19 mouse cellular contexts compared by ENCODE assay signal in genomic region chrX:17017823-17018222, GRCm38 (mm10).
A peak's percentile ranks its signal among the peaks of the same experiment; 100 is the strongest.
DNase-seq lines count a peak whose midpoint lies in the region; TF ChIP-seq lines count a peak whose summit lies in the region.
"Had no signal": no experiment of that assay in that cellular context is flagged by ENCODE, and none has a peak within 500 bp of the region (broad histone marks: within the 10 kb centered on the region; RNA-seq: fewer than 3 reads in every experiment).

No protein-coding gene starts in this region.

- H3K27ac ChIP-seq in CH12.LX (ENCODE audit: insufficient read depth, low read depth): no peak overlapping the region
- H3K27ac ChIP-seq in embryonic fibroblast, embryonic 13.5 days (ENCODE audit: insufficient read depth, low read length): 0 out of 2 replicates have a peak overlapping the region, but pooled peaks have one; percentile 18
- H3K27ac ChIP-seq: embryonic facial prominence, embryonic 12.5 days; hindbrain, embryonic 15.5 days; intestine, embryonic 15.5 days; liver, embryonic 14.5 days had no signal

- in situ Hi-C loops in CH12.LX (cut with MboI; ENCODE audit: low pct_ligation_motif_present, low pct_unique_long_range_greater_than_20kb, low sequenced_read_pairs): no loop called here

- no peak overlapping the region for H3K4me3 ChIP-seq in CH12.LX (replicated peaks in 1 of 3; ENCODE audit: low read depth in 2 of 3, low read length in 2 of 3, poor library complexity in 1 of 3)
- H3K4me3 ChIP-seq in embryonic fibroblast, embryonic 13.5 days (ENCODE audit: insufficient read depth, low read length): no peak overlapping the region
- H3K4me3 ChIP-seq: embryonic facial prominence, embryonic 12.5 days; hindbrain, embryonic 15.5 days; intestine, embryonic 15.5 days; megakaryocyte, embryonic 14.5 days had no signal

- no peak for TF ChIP-seq CTCF in CH12.LX (conservative IDR thresholded peaks at IDR 0.05 in 1 of 2, IDR thresholded peaks at IDR 0.05 in 1 of 2; ENCODE audit: low read depth in 2 of 2, low read length in 2 of 2)
- TF ChIP-seq CTCF in embryonic fibroblast, embryonic 13.5 days (IDR thresholded peaks at IDR 0.05; ENCODE audit: borderline replicate concordance, insufficient read depth, low read length): no peak

- no peaks in the 10 kb centered on the region for H3K36me3 ChIP-seq in CH12.LX (replicated peaks in 1 of 2; ENCODE audit: control insufficient read depth in 1 of 2, insufficient read depth in 1 of 2, low read length in 1 of 2)
- H3K36me3 ChIP-seq: embryonic facial prominence, embryonic 12.5 days; hindbrain, embryonic 15.5 days; intestine, embryonic 15.5 days had no signal

- no peak overlapping the region for H3K4me2 ChIP-seq in CH12.LX (ENCODE audit: insufficient read depth, low read depth, poor library complexity, severe bottlenecking)
- H3K4me2 ChIP-seq: embryonic facial prominence, embryonic 12.5 days; heart, embryonic 11.5 days; hindbrain, embryonic 15.5 days; intestine, embryonic 15.5 days had no signal

- no peak for TF ChIP-seq POLR2A in CH12.LX (IDR thresholded peaks at IDR 0.05; ENCODE audit: low read depth, low read length)
- TF ChIP-seq POLR2A in embryonic fibroblast, embryonic 13.5 days (IDR thresholded peaks at IDR 0.05; ENCODE audit: low read depth, low read length): no peak

- TF ChIP-seq RAD21 in CH12.LX (IDR thresholded peaks at IDR 0.05; ENCODE audit: low read depth, low read length): no peak

- TF ChIP-seq EP300 in CH12.LX (IDR thresholded peaks at IDR 0.05; ENCODE audit: low read length): no peak

- H3K4me1 ChIP-seq in CH12.LX (ENCODE audit: control insufficient read depth in 1 of 2, insufficient read depth in 2 of 2): peaks cover 0 to 2% of the 10 kb centered on the region in 2 experiments; a peak in 1 of 4 replicates
- H3K4me1 ChIP-seq in embryonic fibroblast, embryonic 13.5 days (ENCODE audit: control insufficient read depth, insufficient read depth, low read length): no peaks in the 10 kb centered on the region
- H3K4me1 ChIP-seq: embryonic facial prominence, embryonic 12.5 days; hindbrain, embryonic 15.5 days; intestine, embryonic 15.5 days; megakaryocyte, embryonic 14.5 days had no signal

- H3K27me3 ChIP-seq in CH12.LX (replicated peaks): no peaks in the 10 kb centered on the region
- H3K27me3 ChIP-seq: embryonic facial prominence, embryonic 12.5 days; hindbrain, embryonic 15.5 days; intestine, embryonic 15.5 days had no signal

- H3K79me2 ChIP-seq in CH12.LX (replicated peaks; ENCODE audit: control insufficient read depth, extremely low read depth, insufficient read depth, poor library complexity, severe bottlenecking): no peaks in the 10 kb centered on the region

- dilution Hi-C loops in CH12.LX (cut with MboI; ENCODE audit: extremely low pct_ligation_motif_present, extremely low pct_unique_long_range_greater_than_20kb, low sequenced_read_pairs): no loop called here

- peak; percentile 35 for DNase-seq in CH12.LX (ENCODE audit: extremely low read depth)
- DNase-seq in adrenal gland, adult 8-10 months: peak; percentile 73
- DNase-seq in natural killer cell, adult 2 months (ENCODE audit: low spot score in 2 of 2): peak; percentile 1
- DNase-seq in thymus, postnatal 4 days: no peak
- DNase-seq in embryo, embryonic 11 days: no peak
- DNase-seq in frontal cortex, postnatal 36 days (ENCODE audit: low spot score in 2 of 2): no peak
- DNase-seq: cerebellum, adult 8-10 months; gastrocnemius, postnatal 36 days; heart, postnatal 14 days; kidney, adult 9 months; kidney, postnatal 4 days; retina, postnatal 1 day had no signal

- no peak overlapping the region for H3K9ac ChIP-seq in CH12.LX (ENCODE audit: insufficient read depth, low read depth)
- H3K9ac ChIP-seq: embryonic facial prominence, embryonic 12.5 days; hindbrain, embryonic 15.5 days; intestine, embryonic 15.5 days; liver, embryonic 14.5 days had no signal

- no peaks in the 10 kb centered on the region for H3K9me3 ChIP-seq in CH12.LX (replicated peaks; ENCODE audit: low read length)
- H3K9me3 ChIP-seq: embryonic facial prominence, embryonic 12.5 days; hindbrain, embryonic 15.5 days; intestine, embryonic 15.5 days; megakaryocyte, embryonic 14.5 days had no signal

TF ChIP-seq in CH12.LX, 34 proteins besides CTCF, POLR2A, EP300 and RAD21:
- TF ChIP-seq JUND (conservative IDR thresholded peaks at IDR 0.05; ENCODE audit: low read depth, low read length) (no peak), NRF1 (IDR thresholded peaks at IDR 0.05; ENCODE audit: low read depth, low read length) (no peak), MAX (IDR thresholded peaks at IDR 0.05; ENCODE audit: low read length) (no peak), CHD2 (IDR thresholded peaks at IDR 0.05; ENCODE audit: low read length) (no peak), E2F4 (IDR thresholded peaks at IDR 0.05; ENCODE audit: insufficient replicate concordance, low read depth, low read length) (no peak), GABPA (IDR thresholded peaks at IDR 0.05; ENCODE audit: insufficient replicate concordance, low read depth, low read length) (no peak), BHLHE40 (IDR thresholded peaks at IDR 0.05; ENCODE audit: low read depth, low read length) (no peak), IRF4 (IDR thresholded peaks at IDR 0.05; ENCODE audit: low read depth, low read length) (no peak), UBTF (IDR thresholded peaks at IDR 0.05; ENCODE audit: low read depth, low read length) (no peak), ETS1 (conservative IDR thresholded peaks at IDR 0.05; ENCODE audit: low read depth, low read length) (no peak), RCOR1 (conservative IDR thresholded peaks at IDR 0.05; ENCODE audit: low read depth, low read length) (no peak), ELF1 (IDR thresholded peaks at IDR 0.05; ENCODE audit: low read depth, low read length) (no peak), MEF2A (IDR thresholded peaks at IDR 0.05; ENCODE audit: borderline replicate concordance, low read depth, low read length) (no peak), JUN (IDR thresholded peaks at IDR 0.05; ENCODE audit: insufficient read depth, low read depth, low read length) (no peak), MXI1 (IDR thresholded peaks at IDR 0.05; ENCODE audit: low read depth, low read length) (no peak)

Comparison
In these comparisons a context has a peak if more than half of its experiments do, and no peak if none do; other contexts are left out.
1. DNase-seq: peak in CH12.LX (single experiment), adrenal gland, adult 8-10 months (single experiment) and natural killer cell, adult 2 months (2 of 2); none in thymus, postnatal 4 days (single experiment), embryo, embryonic 11 days (single experiment) and frontal cortex, postnatal 36 days (0 of 2).